Mouse (Mus musculus) T-cell, adult 2 months (primary cell): ENCODE results near the gene Ghrh.

Source experiments
- DNase-seq: peaks from one replicate; pipeline ENCODE4 v3.0.0; 2022; ENCODE audit warnings: low spot score

Ghrh gene

DNA sequence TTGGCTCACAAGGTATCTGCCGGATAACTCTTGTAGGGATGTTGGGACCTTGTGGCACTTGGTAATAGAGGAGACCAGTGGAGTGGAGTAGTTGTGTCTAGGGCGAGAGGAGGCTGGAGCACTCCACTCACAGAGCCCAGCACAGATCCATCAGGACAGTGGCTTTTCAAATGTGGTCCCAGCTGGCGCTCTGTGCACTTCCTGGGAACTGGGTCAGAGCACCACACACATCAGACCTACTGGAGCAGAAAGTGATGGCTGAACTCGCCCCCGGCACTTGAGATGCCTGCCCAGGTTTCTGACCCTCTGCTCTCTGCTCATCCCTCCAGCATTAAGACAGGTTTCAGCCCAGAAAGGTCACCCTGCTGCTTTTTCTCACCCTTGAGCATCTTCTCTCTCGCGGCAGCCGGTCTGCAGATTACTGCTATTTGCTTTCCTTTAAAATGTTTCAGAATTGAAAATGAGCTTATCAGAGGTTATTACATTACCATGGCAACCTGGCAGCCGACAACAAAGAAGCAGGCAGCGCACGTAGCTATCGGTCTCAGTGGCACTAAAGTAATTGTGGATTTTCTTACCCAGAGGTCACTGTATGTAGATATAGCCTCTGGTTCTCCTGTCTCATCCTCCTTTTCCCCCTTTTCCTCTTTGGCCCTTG, 1.9 kb upstream of the Ghrh start:
- no peak for DNase-seq

DNA sequence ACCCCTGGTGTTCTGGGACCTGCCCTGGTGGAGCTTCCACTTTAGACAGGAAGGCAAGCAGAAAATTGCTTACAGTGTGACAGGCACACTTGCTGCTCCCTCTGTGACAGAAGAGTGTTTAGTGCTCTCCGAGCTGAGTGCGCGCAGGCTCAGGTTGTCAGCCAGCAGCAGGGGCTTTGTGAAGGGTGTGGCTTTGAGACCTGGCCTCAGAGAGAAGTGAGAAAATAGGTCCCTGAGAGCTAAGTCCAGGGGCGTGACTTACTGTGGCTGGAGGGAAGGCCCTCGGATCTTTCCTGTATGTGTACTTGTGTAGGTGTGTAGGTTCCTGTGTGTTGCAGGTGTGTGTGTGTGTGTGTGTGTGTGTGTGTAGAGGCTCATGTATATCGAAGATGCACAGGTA, 4.0 kb downstream of the Ghrh start:
- no peak for DNase-seq

DNA sequence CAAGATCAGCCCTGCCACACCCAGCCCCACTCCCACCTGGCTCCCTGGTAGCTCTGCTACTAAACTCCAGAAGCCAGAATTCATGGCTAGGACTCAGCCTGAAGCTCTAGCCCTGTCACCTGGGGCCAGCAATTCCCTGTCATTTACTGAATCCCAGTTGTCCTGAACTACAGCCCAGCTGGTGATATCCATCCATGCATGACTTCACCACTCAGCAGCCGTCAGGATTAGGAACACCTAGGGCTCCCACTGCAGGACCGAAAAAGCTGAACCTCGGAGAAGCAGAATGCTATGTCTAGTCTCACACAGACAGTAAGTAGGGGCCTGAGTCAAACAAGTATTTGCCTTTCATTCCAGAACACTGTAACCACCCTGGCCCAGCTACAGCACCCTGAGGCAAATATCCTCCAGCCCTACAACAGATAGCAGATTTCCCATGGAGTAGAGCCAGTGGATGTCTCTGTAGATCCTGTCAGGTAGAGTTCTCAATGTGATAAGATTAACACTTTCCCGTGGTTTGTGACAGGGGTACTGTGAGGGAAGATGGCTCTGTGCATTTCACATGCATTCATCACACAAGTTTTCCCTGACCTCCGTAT, 4.9 kb downstream of the Ghrh start:
- no peak for DNase-seq

DNA sequence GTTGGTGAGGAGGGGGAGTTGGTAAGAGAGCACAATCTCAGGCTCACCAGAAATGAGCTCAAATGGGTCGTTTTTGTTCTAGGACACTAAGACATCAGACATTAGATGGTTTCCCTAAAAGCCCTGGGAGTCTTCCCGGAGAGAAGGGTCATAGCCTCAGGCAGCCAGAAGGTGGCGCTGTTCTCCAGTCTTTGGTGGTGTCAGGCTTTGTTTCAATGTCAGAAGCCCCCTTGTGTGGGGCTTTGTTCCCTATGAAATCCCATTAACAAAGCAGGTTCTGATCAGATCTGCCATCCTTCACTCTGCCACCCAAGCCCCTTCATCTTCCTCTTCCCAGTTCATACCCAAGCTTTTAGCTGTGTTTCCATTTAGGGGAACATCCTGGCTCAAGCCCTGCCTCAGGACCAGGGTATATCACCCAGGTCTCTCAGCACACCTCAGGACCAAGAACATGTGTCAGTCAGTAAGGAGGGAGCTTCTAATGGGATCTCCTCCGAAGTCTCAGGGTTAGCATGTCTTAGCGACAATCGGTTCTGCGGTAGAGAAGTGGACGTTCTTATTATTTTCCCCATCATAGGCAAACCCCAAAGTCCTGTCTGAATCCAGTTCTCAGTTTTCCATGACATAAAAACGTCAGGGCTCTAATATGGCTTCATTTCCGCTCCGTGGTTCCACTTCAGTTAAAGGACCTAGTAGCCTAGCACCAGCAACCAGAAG, 5.6 kb downstream of the Ghrh start:
- DNase-seq, result peak; percentile 45

DNA sequence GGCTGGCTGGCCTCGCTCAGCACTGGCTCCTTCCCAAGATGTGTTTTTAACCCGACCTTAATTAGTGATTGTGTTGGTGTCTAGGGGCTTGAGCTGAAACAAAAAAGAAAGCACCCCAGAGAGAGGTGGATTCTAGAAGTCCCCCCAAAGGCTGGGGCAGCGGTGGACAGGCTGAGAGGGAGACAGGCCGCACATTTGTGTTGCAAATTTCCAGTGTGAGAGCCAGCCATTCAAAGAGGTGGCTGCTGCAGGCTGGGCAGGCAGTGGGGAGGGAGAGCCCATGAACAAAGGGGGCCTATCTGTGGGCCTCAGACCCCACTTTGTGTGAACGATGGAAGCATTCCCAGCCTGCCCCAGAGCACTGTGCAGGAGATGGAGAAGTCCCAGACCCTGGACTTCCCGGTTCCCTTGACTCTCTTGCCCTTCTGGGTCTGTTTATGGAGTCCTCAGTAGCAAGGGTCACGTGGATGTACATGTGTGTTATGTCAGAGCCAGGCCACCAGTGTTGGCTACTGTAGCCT, 7.0 kb downstream of the Ghrh start:
- DNase-seq, result no peak

DNA sequence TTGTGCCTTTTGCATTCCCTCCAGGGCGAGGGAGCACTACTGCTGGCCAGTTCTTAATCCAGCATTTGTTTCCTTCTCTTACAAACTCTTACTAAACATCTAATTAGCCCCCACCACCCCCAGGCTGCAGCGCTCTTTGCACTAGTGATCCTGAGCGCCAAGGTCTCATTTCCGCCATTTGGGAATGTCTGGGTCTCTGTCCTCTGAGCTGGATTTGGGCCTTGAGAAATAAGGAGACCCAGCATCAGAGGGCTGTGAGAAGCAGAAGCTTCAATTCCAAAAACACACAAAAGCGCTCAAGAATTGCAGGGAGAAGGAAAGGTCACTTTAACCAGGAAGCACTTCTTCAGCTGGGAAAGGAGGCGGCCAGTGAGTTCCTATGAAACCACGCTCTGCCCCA, 7.8 kb downstream of the Ghrh start:
- DNase-seq, result no peak

DNA sequence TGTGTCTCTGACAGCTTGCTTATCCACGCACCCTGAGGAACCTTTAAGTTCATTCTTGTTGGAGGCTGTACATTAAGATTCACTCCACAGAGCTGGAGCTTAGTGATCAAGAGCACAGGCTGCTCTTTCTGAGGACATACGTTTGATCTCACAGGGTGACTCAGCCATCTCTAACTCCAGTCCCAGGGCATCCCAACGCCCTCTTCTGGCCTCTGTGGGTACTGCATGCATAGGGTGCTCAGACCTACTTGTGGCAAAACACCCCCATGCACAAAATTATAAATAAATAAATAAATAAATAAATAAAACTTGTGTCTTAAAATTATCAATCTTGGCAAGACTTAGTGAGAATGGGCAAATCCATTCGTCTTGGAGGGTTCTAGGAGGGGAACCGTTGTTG, 8.6 kb downstream of the Ghrh start:
- DNase-seq, result peak; percentile 53

DNA sequence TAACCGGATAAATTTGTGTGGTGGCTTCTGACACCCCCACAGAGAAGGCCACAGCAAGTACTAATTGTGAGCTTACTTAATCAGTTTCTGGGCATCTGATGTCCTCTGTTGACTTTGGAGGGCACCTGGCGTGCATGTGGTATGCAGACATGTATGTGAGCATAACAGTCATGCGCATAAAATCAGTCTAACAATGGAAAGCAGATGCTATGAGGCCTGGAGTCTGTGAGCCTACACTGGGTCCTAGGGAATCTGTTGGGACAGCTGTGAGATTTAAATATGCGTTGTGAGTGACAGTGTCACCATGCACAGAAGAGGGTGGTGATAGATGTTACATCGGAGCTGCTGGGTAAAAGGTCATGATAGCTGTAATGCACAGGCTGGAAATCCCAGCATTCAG, 15.2 kb downstream of the Ghrh start:
- no peak for DNase-seq

DNA sequence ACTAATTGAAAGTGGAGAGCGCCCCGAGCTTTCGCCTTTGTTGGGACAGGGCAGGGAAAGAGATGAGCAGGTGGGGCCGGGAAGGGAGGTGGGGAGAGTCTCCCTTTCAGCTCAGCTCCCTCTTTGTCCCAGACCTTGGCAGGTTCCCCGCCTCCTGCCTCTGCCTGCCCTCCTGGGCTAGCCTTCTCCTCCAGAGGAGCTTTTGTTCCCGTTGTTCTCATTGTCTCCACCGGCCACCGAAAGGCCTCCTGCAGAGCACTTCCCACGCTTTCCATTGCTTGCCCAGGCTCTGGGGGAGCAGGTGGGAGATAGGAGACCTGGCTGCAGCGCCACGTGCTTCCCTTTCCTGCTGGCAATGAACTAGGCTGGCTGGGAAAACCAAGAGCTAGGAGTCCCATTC, 18.7 kb downstream of the Ghrh start:
- no peak for DNase-seq

DNA sequence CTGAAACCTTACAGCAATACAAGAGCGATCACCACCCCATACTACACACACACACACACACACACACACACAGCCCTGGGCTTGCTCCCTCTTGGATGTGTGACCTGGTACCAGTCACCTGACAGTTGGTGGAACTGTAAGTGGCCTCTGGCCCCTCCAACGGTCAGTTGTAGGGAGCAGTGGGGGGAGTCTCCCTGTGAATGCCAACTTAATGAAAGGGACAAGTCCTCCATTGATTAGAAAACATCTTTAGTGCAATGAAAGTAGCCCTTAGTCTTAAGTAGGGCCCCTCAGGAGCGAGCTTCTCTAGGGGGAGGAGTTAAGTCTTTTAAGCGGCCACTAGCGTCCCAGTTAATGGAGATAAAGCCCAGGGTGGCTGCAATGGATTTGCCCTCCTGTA, 19.2 kb downstream of the Ghrh start:
- DNase-seq, result no peak

DNA sequence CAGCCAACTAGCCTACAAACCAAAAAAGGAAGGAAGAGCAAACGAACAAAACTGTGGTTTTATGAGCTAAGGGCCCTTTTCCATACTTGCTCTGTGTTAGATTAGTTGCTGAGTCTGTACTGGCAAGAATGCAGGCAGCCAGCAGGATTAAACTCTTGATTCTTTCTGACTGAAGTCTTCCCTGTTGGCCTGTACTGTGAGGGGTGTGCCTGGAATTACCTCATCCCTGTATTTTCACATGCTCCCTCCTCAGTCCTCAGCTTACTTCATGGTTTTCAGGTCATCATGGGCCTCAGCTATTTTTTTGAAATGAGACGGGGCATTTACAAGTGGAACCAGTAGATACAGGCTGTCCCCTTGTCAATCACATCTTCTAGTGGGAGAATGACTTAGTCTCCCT, 22.1 kb downstream of the Ghrh start:
- DNase-seq, result no peak

DNA sequence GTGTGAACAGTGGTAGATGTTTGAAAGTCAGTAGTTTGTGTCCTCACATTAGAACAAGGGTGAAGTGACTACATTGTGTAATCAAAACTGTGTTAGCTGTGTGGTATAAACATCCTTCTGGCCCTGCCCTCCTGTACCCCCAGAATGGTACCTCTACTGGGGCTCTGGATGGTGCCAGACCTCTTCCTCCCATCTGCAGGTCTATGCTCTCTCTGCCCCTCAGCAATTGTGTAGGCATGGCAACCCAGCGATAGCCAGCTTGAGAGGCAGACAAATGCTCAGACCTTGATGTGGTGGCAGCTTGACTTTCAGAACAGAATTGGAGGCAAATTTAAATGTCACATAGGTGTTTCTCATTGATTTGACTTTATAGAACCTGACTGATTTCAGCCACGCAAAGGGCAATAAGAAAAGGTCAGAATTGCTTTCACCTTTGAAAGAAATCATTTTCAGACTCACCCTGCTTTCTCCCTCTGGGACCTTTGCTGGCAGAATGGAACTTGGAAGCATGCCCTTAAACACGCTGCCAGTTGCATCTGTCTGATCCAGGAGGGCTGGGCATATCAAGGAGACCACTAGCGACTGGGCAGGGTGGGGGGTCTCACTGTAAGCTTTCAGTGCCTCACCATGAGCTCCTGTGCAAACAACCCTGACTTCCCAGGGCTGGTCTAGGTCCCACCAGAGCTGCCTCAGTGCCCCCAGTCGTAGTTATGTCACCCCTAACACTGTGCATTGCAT, 25.1 kb downstream of the Ghrh start:
- no peak for DNase-seq

DNA sequence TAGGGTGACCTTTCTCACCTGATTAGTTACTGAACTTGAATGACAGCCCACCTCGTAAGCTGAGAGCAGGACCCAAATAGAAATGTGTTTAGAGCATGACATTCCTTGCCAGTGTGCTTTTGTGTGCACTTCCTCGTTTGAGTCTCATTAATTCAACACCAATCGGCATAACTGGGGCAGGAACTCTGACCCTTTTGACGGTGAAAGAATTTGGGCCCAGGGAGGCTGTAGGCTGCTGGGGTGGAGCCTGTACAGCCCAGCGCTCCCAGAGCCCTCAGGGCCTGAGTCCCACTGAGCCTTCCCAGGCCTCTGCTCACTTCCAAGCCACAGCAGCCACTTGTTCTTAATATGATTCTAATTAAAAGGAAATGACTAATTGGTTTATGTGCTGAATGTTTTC, 26.4 kb downstream of the Ghrh start:
- no peak for DNase-seq

DNA sequence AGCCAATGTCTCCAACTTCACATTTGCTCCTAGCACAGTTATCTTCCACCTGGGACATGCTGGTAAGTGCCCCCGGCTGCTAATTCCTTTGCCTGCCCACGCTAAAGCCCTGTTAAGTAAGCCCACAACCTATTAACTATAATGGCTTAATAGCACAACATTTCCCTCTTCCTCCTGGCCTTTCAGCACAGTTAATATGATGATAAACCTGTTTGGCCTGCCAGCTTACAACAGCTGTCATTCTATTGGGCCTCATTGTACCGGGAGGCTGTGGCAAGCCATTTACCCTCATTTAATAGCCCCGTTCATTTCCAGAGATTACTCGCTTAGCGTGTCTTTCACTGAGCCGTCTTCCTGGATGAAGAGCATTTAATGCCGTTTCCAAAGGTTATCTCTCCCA, 27.2 kb downstream of the Ghrh start:
- DNase-seq, result no peak

DNA sequence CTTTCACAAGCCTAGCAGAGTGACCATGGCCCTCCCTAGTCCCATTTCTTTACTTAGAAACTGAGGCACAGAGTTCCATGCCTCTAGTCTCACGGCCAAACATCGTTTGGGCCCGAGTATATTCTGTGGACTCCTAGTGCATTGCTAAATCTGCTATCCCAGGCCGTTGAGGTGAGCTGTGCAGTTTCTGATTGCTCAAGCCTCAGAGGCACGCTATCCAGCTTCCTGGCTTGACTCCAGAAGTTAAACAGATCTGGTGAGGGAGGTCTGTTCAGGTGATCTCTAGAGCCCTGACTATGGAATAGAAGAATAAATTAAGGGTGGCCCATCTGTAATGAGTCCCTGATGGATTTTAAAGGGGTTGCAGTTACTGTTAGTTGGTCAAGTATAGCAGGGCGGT, 30.1 kb downstream of the Ghrh start:
- no peak for DNase-seq

DNA sequence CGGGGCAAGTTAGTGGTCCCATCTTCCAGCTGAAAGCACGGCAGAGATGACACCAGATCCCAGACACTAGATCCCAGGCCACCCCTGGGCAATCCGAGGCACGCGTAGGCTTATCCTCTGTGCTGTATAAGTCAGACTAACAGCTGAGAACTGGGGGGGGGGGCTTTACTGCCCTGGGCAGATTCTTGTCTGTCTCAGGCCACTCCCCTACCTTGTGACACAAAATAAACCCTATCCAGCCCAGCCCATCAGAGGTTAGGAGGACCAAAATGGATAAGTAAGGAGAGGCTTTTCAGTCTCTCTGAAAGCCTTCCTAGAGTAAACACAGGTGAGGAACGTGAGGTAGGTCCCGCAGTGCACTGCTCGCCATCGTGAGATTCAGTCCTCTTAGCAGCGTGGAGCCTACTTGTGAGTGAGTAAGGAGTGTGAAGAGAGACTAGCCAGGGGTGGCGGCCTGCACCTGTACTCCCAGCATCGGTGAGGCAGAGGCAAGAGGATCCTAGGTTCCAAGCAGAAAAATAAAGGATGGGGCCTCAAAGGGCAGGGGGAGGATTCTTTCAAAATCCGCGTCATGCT, 30.9 kb downstream of the Ghrh start:
- no peak for DNase-seq

DNA sequence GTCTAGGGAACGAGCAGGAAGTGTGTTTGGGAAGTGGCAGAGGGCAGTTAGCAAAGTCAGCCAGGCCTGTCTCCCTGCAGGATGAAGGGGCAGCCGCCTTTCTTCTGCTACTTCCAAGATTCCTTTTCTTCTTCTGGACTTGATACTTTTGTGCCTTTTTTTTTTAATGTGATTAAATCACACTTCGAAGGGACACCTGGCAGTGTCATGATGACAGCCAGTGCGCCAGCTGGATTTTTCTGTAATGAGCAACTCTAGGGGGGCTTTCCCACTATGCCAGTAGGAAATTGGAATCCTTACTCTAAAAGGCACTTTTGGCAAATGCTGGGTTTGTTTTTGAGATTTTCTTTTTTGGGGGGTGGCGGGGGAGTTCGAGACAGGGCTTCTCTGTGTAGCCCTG, 31.8 kb downstream of the Ghrh start:
- no peak for DNase-seq

DNA sequence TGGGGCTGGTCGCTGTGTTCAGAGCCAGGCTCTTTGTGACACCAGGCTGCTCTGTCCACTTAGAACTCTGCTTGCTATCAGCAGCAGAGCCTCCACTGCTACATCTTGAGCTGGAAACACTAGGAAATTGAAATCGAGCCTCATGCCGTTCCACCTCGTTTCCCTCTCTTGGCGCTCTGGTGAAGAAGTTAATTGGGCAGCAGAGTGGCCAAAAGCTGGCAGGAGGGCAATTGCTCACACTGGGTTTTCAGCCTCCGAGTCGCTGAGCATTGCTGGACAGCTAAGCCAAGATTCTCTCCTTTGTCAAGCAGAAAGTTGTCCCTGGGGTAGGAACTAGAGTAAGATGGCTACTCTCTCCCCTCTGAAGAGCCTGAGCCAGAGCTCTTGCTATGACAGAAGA, 33.0 kb downstream of the Ghrh start:
- no peak for DNase-seq

DNA sequence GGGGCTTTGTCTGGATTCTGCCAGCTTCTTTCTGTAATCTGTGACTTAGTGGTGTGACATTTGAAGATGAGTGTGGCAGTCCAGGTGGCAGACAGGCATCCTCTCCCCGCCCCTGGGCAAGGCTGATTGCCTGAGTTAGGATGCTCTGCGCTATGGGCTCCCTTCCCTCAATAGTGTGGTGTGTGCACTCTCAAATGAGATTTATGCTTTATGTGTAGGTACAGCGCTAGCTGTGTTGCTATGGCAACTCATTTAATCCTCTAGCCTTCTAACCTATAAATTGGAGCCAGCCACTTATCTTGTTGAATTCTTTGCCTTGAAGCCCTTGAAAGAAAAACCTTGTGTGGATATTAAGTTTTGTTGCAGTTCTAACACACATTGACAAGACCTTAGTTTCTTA, 33.6 kb downstream of the Ghrh start:
- no peak for DNase-seq

DNA sequence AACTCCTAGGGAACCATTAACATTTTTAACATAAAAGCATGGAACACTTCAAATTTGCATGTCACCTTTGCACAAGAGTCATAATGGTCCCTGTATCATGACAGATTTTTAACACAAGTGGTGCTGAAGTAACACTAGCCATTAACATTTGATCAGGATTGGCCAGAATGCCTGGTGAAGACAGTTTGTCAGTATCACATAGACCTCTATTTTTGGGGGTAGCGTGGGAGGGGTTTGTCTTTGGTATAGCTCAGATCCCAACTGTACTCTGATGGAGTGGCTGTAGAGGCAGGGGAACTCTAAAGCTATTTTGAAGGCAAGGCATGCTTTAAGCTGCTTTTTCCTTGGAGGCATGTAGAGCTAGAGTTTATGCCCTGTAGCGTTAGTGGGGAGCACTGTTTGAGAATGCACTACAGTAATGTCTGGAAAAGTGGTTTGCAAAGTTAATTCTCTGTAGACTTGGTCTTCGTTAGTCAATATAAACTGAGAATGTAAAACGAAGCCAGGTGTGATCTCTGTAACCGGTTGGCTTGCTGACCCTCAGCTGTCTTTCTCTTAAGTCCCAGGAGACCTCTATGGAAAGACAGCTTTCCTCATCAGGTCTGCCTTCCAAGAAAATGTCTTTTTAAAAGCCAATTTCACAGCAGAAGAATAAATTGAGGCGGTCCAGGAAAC, 36.2 kb downstream of the Ghrh start:
- no peak for DNase-seq

DNA sequence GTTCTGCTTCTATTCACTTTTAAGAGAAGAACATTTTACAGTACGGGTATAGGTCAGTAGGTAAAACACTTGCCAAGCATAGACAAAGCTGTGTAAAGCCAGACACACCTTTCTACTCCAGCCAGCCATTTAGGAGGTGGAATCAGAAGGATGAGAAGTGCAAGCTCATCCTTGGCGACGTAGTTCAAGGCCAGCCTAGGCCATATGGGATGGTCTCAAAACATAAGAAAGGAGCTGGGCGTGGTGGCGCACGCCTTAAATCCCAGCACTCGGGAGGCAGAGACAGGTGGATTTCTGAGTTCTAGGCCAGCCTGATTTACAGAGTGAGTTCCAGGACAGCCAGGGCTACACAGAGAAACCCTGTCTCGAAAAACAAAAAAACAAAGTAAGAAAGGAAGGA, 37.7 kb downstream of the Ghrh start:
- DNase-seq, result no peak
